Mouse (Mus musculus): Measurements from ENCODE around the gene Htr2a.

Gene Htr2a

DNA sequence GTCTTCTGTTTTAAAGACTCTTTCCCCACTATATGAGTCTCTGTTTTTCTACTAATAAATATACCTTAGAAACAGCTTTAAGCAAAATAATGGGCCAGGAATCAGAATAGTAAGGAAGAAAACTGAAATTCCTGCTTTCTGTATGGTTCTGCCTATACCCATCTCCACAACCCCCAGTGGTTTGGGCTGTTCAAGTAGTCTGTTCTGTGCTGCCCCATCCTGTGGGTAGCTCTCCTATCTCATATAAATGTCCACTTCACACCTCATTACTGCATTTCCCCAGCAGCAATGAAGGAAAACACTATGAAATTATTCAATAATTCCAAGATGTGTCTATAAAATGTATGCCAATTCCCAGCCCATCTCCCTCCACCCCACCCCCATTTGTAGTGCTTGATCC, 56.8 kb downstream of the Htr2a start:
- no peak for DNase-seq (ENCODE audit: extremely low spot score, low spot score)

DNA sequence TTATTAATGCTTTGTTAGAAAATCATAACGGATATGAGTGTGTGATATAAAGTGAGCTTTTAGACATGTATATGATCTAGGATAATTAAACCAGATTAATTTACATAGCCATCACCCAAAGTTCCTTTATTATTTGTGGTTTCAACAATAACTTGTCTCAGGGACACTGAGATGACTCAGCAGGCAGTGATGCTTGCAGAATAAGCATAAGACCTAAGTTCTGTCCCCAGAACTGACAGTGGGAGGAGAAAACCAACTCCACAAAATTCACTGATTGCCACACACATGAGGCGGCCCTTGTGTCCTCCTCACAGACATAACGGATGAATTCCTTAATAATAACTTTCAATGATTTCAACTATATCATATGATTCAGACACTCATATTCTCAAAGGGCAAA, 58.6 kb downstream of the Htr2a start:
- DNase-seq (ENCODE audit: extremely low spot score, low spot score), result no peak

GRCm38 (mm10) chr14:74703930-74704329, 63.3 kb downstream of the Htr2a start:
- DNase-seq (ENCODE audit: extremely low spot score, low spot score), result no peak

DNA sequence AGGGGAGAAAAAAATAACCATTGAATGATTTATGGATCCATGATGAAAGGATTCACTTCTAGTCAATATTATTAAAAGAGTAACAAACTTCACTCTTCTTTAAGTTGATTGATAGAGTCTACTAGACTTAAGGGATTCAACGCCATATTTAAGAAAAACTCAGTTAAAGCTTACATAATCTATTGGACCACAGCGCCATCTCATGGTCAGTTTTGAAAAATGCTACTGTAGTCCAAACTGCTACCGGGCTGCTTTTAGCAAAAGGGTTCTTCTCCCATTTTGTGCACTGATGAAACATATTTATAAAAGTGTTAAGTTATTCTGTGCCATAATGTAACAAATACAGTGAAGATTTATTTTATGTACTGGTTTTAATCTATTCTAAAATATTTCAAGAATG, 68.4 kb downstream of the Htr2a start:
- DNase-seq (ENCODE audit: extremely low spot score, low spot score), result no peak

DNA sequence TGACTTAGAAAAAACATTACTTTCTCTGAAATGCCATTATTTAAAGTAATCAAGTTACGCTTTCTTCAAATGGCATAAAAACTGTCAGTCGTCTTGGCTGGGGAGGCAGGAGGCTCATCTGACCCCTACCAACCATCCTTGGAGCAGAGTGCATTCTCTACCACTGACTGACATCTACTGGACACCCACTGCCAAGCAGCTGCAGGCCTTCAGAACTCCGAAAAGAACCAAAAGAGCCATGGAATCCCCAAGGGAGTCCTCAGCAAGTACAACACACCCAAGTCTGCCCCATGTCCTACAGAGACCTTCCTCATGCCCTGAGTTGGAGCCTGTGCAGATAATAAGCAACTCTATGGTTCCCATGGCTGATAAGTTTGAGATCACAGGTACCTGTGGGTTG, 82.9 kb downstream of the Htr2a start:
- DNase-seq (ENCODE audit: extremely low spot score, low spot score), result no peak

DNA sequence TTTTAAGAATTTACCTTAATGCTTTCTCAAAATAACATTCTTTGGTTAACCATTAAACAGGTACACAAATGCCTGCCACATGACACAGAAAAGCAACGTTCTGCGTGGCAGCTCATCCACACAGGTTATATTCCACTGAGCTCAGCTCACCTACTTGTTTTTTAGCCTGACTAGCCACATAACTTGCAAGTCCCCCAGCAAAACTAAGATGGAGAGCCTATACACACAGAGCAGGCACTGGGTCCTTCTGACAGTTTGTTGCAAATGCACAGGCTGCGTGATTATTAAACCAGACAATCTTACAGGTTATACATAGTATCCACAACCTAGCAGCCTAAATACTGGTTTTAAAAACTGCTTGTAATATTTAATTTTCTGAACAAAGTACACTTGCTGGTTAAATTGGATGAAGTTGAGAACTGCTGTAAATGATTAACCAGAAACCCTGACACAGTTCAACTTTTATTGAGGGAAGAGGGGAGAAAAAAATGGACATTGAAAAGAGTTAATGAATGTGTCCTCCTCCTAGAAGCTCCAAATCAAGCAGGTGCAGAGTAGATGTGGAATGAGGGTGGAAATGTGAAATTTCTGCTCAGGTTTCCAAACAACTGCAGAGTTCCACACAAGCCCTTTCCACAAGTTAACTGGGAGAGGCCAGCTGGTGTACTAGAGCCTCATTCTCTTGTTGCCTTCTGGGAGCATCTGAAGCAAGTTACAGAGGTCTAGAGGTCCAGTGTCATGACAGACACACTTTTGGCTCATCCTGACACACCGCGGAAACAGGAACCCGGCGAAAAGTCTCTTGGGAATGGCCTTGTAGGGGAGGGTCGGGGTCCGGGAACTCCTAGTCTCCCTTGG, 90.8 kb downstream of the Htr2a start:
- DNase-seq (ENCODE audit: extremely low spot score, low spot score), result no peak

- peak; percentile 90 for DNase-seq (ENCODE audit: extremely low spot score, low spot score)
Measured at GRCm38 (mm10) chr14:74732079-74732783, 91.6 kb downstream of the Htr2a start, which contains the start of gene Esd. Esd (plus strand) TSS chr14:74732297.

DNA sequence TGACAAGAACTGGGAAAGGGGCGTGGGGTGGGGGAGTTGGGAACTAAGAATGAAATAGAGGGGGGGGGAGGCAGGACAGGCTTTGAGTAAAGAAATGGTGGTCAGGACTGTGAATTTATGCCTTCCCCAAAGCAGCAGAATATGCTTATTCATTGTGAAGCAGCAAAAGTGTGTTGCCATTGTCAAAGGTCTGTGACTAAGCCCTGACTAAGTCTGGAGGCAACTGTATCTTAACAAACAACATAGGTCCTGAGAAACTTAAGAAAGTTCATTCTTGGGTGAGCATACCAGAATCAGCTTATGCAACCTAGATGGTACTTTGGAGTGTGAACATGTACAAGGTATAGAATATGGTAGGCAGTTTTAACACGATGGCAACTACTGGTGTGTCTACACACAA, 92.8 kb downstream of the Htr2a start:
- DNase-seq (ENCODE audit: extremely low spot score, low spot score), result no peak

DNA sequence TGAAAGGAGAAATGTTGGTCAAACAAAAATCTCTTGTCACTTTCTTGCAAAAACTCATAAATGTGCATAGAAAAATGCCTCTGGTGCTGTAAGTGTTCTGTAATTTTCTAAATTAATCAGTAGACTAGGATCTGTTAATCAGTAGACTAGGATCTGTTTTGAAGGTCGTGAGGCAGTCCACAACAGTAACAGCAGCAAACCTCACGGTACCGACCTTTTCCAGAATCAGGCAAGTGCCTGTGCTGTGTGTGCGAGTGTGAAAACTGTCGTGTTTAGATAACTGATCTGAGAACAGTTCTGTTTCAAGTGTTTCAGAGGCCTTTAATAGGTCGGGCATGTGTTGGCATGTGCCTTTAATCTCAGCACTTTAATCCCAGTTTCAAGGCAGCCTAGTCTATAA, 94.8 kb downstream of the Htr2a start:
- DNase-seq (ENCODE audit: extremely low spot score, low spot score), result no peak

- DNase-seq (ENCODE audit: extremely low spot score, low spot score), result no peak
Measured at GRCm38 (mm10) chr14:74736850-74737249, 96.2 kb downstream of the Htr2a start.

Measured in neural tube, embryonic 10.5 days (tissue).